Mouse (Mus musculus) kidney, postnatal 14 days (tissue): ENCODE data around the gene Srgap2.
"Not testable (repeated sequence)": the region's sequence is repeated elsewhere in the genome, so short reads cannot be mapped to it uniquely, and the experiment has no call there.

Experiments used
- DNase-seq: peaks from one replicate; pipeline ENCODE4 v3.0.0; 2022; ENCODE audit warnings: mixed read lengths

The Srgap2 gene

DNA sequence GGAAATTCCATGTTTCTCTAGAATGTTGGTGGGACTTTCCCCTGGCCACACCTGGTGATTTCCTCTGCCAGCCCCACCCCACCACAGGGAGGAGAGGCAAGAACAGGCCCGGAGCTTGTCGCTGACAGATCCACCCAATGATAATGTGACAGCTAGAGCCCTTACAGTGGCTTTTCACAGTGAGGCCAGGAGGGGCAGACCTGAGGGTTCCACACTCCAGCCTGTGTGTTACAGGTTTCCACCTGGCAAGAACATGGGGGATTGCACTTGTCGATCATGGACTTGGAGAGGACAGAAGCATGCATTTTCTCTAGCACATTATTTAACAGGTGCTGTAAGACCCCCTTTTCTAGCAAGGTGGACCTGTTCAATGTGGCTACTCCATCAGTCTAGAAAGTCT, 246.9 kb downstream of the Srgap2 start:
- no peak for DNase-seq

DNA sequence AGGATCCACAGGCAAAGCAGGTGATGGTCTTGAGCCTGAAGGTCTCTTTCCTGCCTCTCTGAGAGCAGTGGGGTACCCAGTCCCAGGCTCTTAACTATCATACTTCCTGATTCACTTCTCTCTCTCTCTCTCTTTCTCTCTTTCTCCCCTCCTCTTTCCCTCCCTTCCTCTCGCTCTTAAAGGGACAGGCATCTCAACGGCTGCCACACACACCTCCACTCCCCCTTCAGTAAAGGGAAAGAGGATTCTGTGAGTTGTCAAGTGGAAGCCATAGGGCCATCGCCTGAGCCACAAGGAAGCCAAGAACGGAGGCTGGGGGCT, 247.7 kb downstream of the Srgap2 start, which contains the start of gene Ikbke:
Gene Ikbke, minus strand, starts transcription at position 151 of the 321 bp plus-strand sequence.
- no peak for DNase-seq

DNA sequence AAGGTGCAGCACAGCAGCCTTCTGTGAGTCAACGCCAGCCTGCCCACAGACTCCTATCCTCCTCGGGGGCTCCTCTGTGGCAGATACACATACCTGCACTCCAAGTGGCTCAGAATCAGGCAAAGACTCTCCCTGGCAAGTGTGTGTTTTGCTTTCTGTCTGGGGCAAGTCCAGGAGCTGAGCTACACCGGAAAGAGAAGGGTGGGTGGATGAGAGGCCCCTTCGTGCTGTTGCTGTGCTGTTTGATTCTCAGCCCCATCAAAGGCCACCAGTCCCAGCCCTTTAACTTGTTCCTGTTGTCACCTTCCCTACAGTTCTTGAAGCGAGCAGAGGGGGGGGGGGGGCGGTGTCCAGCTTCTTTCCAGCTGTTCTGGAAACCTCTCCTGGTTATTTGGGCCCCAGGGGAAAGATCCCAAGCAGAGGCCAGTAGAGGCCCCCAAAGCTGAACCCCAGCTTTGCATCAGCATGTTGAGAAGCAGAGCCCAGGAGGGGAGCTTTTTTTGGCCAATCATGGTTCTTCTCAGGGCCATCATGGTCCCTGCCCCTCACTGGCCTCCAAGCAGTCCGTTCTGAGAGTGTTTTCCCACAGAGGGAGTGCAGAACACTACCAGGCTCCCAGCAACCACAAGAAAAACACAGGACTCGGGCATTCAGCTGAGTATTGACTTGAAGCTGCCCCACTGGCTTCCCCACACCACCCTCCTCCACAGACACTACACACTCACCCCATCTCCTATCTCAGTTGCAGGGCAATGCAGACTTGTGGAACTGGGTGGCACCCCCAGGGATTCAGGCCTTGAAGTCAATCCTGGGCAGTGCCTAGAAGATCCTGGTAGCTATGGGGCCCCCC, 248.3 kb downstream of the Srgap2 start:
- no peak for DNase-seq

DNA sequence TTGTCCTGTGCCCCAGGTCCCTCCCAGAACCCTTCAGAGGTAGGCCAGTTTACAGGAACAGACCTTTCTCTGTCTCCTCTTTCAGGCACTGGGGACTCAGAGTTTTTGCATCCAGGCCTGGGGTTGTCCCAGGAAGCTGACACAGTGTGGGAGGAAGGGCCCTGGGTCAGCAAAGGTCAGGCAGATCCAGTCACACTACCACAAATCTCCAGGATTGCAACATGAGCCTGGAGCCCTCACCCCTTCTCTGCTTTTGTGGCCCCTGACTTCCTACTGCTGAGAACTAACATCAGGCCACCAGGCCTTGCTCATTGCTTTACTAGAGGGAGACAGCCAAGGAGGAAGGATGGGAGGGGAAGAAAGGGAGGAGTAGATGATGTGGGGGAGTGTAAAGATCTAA, 250.3 kb downstream of the Srgap2 start:
- peak; percentile 71 for DNase-seq

DNA sequence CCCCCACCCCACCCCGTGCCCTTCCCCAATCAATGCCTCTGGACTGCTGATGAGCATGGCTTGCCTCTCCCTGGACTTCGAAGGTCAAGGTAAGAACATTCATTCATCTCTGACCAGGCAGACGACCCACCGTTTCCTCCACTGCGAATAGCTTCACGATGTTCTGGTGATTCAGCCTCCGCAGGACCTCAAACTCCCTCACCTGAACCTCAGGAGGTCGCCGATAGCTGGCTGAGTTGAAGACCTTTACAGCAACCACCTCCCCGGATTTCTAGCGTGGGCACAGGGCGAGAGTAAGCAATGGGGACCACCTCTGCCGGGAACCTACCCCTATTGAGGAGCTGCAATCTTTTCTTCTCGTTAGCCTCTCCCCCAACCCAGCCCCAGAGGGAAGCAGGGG, 251.6 kb downstream of the Srgap2 start:
- DNase-seq, result no peak

DNA sequence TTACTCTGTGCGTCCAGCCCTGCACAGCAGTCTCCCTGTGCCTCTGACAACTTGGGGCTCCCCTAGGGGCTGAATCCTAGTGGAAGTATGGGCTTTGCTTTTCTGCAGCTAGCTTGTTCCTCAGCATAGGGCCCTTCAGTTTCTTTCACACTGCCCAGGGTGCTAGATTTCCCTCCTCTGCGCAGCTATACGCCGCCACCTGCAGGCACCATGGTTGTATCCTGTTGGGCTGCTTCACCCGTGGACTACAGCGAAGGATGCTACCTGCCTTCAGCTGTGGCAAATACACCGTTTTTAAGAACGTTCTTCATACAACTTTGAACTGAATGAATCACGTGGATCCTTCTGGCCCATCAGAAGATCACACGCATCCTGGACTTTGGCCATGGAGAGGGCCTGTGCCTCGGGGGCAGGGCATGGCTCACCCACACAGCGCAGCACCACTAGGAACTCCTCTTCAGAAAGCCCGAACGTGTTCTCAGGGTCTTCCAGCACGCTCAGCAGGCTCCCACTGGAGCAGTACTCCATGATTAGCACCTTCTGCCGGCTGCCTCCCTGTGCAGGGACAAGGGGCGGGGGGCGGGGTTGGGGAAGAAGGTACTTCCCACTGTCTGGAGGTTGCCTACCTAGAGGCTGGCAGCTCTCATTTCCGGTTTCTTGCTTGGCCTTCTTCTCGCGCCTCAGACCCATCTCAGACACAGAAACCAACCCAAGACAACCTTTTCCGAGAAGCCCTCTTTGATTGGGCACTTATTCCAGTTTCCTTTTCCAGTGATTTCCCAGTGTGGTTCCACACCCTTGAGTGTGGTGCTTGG, 252.2 kb downstream of the Srgap2 start:
- DNase-seq, result peak; percentile 66

DNA sequence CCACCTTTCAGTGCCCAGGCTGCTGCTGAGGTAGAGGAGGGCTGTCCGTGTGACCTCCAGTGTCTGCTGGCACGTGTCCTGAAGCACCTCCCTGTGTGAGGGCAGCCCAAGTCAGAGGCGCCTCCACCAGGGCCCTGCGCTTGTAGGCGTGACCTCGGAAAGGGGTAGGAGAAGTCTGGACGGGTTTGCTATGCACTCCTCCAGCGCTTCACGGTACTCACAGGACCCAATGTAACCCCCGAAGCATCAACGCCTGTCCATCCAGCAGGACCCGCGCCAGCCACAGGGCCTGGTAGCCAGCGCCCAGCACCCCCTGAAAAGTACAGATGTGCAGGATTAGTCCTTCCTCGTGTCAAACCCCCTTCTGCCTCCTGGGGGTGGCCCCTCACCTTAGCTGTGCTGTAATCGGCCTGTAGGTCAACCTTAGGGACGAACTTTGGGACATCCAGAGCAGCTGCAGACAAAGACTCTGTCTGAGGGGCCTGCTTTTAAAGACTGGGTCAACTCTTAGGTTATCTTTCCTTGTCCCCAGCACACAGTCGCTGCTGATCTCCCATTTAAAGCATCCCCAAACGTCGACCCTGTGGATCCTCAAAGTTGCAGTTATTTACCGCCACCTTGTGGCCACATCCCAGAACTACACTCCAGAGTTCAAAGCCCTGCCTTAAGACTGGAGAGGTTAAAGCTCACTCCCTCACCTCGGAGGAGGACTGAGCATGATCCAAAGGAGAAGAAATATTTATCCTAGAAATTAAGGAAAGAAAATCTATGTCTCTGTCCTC, 257.2 kb downstream of the Srgap2 start:
- DNase-seq, result peak; percentile 75

DNA sequence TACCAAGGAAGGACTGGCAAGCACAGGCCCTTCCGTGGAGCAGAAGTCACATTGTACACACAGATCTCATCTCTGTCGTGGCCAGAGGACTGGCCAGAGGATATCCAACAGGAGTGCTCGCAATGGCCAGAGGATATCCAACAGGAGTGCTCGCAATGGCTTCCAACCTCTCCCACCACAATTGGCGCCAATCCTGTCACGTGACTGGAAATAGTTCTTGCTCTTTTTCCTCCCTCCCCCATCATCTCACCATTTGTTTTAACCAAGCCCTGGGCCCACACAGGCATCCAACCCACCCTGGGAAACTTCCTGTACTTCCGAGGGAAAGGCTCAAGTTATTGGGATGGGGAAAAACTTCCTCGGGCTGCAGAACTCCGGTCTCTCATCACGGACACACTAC, 258.4 kb downstream of the Srgap2 start:
- DNase-seq, result no peak

DNA sequence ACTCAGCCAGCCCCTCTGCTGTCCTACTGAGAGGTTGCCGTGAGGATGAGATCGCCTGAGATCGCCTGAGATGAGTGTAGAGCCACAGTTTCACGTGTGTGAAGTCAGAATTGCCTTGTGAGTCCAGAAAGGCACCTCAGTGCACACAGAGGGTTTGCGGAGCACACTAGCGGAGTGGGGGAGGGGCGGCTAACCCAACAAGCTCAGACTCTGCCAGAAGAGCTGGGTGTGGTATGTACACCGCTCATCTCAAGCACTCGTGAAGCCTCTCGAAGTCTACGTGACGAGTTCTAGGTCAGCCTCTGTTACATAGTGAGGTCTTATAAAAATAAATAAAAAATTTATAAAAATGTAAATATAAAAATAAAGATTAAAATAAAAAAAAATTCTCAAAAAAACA, 263.2 kb downstream of the Srgap2 start:
- no peak for DNase-seq

DNA sequence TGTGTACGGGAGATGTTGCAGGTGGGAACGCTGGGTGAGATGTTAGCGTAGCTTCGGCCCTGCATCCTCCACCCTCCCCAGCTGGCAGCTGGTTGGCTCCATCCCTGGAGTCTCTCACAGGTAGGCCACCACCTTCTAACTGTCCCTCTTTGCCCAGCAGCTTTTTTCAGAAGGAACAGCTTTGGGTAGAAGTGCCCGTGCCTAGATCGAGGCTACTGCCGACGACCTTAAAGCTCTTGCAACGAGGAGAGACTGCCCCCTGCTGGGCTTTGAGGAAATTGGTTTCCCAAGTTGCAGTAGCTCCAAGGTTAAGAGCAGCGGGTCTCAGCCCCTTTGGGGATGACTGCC, 266.9 kb downstream of the Srgap2 start:
- DNase-seq, result peak; percentile 71

DNA sequence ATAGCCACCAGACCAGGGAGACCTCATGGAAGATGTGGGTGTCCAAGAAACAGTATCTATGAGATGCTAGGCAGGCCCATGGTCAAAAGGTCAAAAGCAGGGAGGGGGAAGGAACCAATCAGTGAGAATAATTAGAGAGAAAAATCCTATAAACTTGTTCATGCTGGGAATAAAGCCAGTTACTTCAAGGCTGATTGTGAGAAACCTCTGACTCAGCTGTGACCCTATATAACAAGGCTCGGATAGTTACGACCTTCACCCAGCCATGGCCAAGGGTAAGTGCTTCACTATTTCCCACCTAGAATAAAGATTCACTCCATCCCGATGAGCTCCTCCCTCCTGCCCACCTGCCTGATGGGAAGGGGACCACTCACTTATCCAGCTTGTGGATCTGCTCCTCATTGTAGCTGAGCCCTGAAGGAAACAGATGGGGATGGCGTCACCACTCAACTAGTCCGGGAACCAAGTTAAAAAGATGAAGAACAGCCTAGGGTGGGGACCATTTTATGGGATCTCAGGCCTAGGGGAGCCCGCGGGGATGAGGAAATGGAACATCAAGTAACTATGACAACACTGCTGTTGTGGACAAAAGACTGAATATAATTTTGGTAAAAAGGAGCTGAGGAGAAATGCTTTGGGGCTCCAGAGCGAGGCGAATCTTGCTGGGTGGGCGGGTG, 267.4 kb downstream of the Srgap2 start:
- DNase-seq, result no peak

DNA sequence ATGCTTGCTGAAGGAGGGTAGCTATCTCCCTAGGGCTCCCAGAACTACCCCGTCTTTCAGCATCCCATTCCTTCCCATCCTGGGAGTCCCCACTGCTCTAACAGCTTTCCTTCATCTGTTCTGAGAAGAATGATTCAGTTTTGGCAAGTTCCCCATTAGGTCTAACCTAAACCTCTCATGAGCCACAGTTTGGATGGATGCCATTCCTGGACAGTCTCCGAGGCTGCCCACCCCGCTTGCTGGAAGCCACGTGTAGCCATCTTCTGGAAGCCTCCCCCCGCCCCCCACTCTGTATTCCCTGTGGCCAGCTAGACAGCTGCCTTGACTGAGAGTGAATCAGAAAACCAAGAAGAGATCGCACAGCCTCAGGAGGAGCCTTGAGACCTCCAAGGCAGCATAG, 269.9 kb downstream of the Srgap2 start:
- DNase-seq, result no peak

DNA sequence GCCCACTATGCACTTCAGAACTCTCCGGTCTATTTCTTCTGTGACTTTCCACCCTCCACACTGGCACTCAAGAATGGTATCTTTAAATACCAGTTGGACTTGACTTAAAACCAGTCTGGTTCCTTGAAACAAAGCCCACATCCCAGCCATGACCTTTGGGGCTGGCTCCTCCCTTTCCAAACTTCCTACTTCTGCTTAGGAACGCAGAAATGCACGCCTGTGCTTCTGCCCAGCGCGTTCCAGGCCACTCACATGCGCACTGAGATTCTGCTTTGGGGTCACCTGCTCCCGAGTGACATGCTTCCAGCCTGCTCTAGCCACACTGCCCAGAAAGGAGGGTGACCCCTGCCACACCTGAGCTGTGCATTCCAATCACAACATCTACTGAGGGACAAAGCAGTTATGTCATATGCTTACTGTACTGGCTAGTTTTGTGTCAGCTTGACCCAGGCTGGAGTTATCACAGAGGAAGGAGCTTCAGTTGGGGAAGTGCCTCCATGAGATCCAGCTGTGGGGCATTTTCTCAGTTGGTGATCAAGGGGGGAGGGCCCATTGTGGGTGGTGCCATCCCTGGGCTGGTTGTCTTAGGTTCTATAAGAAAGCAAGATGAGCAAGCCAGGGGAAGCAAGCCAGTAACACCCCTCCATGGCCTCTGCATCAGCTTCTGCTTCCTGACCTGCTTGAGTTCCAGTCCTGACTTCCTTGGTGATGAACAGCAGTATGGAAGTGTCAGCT, 274.5 kb downstream of the Srgap2 start:
- DNase-seq, result not testable (repeated sequence)

DNA sequence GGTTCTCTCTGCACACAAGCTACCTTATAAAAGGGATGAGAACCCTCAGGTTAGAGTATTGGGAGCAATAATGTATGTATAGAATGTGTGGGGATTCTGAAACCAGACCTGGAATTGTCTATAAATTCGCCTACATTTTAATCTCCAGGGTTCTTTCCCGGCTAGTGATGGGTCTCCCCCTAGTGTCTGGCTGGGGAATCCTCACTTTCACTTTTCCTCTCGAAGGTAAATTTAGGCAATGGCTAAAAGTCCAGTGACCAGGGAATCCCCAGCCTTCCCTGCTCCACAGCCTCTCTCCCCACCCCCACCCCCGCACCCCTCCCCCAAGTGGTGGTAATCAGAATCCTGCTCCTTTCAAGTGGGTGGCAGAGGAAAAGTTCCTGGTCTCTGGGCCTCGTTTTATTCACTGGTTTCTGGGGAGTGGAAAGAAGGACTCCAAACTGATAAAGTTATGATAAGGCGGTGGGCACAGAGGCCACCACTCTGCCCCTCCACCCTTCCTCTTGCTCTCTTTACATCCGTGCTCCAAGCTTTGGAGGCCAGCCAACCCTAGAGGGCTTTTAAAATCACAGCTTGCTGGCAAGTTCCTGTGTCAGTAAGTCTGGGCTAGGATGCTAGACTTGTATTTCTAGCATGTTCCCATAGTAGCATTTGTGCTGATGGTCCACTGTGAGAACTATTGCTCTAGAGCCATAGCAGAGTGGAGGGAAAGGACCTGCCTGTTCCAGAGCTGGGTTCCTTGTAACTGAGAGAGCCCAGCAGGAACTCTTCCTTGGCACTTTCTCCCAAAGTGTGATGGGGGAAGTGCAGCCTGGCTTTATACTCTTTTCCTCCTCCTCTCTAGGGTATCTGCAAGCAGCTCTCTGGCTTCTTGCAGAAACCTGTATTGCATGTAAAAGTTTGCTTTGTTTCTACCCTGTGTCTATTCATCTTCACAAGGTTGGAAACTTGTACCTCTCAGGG, 280.4 kb downstream of the Srgap2 start:
- DNase-seq, result peak; percentile 64

DNA sequence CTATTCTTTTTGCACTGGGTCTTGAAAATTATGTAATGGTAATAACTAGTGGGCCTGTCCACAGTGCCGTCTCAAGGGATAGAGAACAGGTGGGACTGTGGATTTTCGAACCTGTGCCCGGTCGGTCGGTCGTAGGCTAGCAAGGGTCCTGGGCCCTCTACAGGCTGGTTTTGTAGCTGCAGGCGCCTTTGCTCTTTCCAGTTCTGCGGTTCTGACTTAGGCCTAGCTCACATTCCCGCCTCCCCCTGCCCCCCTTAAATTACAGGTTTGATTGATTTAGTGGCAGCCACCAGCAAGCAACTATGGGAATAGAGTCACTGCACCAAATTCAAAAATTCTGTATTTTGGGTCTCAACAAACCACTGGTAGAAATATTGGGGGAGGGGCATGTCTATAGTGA, 281.2 kb downstream of the Srgap2 start:
- DNase-seq, result peak; percentile 66

DNA sequence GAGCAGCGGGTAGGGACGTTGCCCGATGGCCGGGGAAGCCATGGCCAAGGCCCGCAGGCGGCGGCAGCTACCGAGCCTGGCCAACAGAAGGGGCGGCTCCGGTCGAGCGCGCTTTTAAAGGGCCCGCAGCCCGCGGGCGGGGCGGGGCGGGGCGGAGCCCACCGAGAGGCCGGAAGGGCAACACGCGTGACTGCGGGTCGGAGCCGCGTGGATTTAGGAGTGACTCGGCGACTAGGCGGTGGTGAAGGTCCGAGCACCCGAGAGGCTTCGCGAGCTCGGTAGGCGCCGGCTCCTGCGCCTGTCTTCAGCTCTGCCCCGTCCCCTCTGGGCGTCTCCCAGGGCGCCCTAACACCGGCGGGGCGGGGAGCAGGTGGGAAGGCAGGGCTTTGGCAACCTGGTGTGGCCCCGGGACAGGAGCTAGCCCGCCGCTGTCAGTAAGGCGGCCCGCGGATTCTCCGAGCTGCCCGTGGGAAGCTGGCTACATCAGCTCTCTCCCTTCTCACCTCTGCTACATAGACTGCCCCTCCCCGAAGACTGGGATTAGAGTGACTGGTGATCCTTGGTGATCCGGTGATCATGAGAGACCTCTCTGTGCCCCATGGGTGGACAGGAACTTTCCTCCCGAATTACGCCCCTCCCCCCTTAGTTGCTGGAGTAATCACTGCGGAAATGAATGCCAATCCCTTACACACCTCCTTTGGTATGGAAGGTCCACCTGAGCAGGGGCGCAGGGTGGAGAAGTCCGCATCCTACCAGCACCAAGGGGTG, 281.9 kb downstream of the Srgap2 start, which contains the start of gene Rassf5:
Gene Rassf5, minus strand, starts transcription at position 170 of the 768 bp plus-strand sequence.
- peak; percentile 86 for DNase-seq

DNA sequence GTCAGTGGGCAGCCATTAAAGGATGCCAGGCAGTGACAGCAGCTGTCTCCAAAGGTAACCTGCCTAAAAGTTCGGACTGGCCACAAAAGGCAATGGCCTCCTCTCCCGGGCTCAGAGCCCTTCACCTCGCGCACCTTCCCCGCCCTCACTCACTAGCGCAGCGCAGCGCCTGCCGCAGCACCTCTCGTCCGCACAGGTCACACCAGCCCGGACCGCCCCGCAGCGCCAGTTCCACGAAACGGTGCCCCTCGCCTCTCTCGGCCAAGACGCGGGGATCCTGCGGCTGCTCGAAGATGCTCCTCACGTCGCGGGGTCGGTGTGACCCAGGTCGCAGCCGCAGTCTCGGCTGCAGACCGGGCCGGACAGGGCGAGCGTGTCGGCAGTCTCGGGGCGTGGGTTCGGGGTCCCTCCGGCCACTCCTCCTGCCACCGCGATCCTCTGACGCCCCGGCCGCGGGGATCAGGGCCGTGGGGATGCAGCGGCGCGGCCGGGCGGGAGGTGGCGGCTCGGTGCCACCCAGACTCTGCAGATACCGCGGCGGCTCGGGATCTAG, 282.5 kb downstream of the Srgap2 start:
- no peak for DNase-seq

DNA sequence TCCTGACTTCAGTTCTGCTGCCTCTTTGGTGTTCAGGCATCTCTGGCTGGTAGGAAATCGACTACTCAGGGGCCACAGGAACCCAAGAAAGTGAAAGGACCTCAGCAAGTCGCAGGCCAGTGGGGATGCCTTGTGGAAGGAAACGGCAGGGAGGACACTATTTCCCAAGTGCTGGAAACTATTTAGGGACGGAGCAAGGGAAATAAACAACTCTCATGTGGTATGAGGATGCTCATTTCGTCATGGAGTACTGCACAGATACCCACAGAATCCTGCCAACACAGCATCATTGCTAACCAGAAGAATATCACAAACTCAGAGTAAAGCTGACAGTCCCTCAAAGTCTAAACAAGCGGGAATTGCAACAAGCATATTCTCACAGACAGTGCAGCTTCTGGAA, 284.2 kb downstream of the Srgap2 start:
- no peak for DNase-seq

DNA sequence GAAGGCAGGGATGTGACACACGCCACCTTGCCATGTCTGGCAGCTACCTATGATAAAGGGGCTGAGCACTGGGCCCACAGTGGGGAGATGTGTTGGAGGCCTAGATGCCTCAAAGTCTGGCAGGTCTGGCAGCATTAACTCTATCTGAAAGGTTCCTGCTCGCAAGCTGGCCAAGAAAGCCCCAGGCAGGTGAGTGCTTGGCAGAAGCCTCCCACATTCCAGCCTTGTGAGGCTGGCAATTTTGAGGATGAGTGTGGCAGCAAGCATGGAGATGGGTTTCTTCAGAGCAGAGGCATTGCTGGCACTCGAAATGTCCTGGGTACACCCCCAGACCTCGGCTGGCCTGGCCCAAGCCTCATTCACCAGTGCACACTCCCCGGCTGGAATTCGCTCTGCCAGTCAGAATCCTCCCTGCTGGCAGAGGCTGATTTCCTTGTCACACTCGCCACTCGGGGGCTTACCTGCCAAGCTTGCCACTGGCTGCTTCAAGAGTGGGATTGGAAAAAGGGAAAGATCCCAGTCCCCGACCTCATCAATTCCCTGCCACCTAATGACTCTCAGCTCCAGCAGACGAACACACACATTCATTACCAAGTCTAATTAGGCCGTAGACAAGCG, 287.5 kb downstream of the Srgap2 start:
- DNase-seq, result no peak
